Mouse (Mus musculus) left cerebral cortex, postnatal 36 days (tissue): ENCODE results near the gene Sec24c. TPM values are rescaled to one million over a fixed set of nuclear protein-coding genes. Genes with fewer than 3 reads are reported as not detected.

Experiments used
- DNase-seq, 2 experiments: peaks; one replicate each; pipeline ENCODE4 v3.0.0; 2021 to 2022; ENCODE audit warnings: low spot score in 2 of 2, mixed read lengths in 1 of 2
- intact Hi-C: fragments of 180-260 bp; cut with DNase I; formaldehyde crosslinking; loops from one replicate; pipeline ENCODE4 v1.15.1; 2025
- microRNA-seq: library from miRNA; unstranded; fragments of <30 nt; microRNA quantifications from one replicate; pipeline ENCODE4 v1.2.0, GENCODE M21; 2022
- total RNA-seq, 2 experiments: library from RNA; stranded (reverse); gene quantifications; 2 replicates each; pipeline ENCODE4 v1.2.3; 2021

Sec24c gene
- total RNA-seq, 2 experiments from 2014 or later, result 94.0 to 126 TPM

GRCm38 (mm10) chr14:20725660-20726339 is 51.7 kb downstream of the Sec24c start:
- DNase-seq, result no peak
- intact Hi-C loops, result no loop called here

- no peak for DNase-seq
- intact Hi-C loops, result loop anchor here (5.0 kb wide), 1 partner anchor 62 kb away; the partner anchor contains the start of gene Camk2g
Measured at GRCm38 (mm10) chr14:20729871-20730270, 55.8 kb downstream of the Sec24c start.

- intact Hi-C loops, result loop anchor here (5.0 kb wide), 1 partner anchor 61 kb away; the partner anchor contains the start of gene Camk2g
Measured at GRCm38 (mm10) chr14:20730853-20731602, 56.9 kb downstream of the Sec24c start.

DNA sequence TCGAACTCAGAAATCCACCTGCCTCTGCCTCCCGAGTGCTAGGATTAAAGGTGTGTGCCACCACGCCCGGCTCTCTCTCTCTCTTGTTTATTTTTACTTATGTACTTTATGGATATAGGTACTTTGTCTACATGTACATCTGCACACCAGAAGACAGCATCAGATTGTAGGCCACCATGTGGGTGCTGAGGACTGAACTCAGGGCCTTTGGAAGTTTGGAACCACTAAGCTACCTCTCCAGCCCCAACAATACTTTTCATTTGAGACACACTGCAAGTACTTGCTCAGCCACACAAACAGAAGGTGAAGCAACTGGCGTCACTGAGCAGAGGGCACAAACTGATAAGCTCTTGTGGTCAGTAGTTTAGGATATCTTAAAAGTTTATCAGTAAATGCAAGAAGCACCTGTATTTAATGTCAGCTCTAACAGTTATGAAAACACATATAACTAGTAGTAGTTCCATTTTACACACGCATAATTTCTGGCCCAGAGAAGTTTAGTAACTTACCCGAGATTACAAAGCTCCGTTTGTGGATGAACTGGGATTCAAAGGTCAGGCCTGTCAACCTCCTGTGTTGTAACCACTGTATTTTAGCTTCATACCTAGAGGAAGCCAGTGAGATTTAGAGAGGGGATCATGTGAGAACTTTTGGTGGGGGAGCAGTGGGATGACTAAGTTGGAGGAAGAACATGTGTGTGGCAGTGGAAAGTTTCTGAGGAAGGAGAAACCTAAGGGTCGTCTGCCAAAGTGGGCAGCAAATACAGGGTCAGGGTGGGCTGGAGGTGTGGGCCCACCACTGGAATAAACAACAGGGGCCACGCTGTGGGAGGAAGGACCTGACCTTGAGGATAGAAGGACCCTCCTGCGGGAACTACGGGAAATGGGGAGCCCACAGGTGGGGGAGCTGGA is 59.2 kb downstream of the Sec24c start:
- intact Hi-C loops, result loop anchor here (5.0 kb wide), 1 partner anchor 59 kb away; the partner anchor contains the start of gene Camk2g
- DNase-seq, result no peak

More at GRCm38 (mm10) chr14:20730853-20731602, 56.9 kb downstream of the Sec24c start:
- DNase-seq, result no peak

DNA sequence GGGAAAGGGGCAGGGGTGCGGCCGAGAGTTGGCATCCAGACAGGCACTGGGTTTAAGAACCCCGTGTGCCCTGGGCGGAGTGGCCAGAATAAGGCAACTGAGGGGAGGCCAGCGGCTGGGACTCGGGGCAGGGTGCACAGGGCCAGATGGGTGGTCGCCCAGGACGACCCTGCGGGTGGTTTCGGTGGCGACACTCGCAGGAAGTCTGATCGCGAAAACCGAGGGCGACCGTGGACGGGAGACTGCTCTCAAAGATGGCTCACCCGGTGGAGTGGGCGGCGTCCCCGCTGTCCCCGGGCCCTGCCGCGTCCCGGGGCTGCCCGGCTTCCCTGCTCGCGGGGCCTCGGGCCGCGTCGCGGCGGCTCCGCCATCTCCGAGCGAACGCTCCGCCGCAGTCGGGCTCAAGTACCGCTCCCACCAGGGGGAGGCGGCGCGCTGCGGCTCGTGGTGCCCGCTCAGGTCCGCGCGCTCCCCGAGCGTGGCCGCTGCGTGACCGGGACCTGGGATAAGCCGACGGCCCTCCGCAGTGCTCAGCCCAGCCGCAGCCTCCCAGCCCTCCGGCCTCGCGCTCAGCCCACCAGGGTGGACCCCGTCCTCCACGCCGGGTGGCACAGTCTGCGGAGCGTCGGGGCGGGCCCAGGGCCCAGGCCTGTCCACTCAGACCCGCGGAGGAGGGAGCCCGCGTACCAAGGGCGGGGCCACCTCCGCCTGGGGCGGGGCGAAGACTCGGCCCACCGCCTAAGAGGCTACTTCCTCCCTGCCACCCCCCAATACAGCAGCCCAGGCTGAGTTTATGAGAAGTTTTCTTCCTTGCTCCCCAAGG is 60.1 kb downstream of the Sec24c start, which contains the start of gene Ndst2:
Gene Ndst2 (minus strand): TSS at position 611 of the 823 bp plus-strand sequence.
- intact Hi-C loops, result loop anchor here (5.0 kb wide), 1 partner anchor 58 kb away; the partner anchor contains the start of gene Camk2g
- peak; percentile 84 to 88 for DNase-seq

- intact Hi-C loops, result no loop called here
- DNase-seq, result no peak
Measured at GRCm38 (mm10) chr14:20735052-20735451, 60.9 kb downstream of the Sec24c start.

DNA sequence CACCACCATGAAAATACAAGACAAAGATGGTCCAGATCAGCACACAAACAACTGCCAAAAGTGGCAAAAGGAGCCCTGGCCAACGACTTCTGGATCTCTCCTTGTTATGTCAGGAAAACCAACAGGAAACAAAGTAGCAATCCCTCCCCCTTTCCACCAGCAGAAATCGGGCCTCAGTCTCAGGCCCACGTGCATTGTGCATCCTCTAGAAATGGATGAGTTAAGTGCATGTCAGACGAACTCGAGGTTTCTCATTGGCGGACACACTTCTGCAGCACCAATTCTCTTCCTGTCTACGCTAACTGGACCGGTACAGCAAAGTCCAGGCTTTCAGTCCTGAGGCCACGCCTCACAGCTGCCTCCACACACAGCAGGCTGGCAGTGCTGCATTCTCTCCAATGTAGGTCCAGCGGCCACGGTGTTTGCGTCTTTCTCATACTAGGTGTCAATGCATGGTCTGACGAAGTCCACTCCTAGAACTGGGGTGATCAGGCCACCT is 61.8 kb downstream of the Sec24c start:
- no peak for DNase-seq
- intact Hi-C loops, result no loop called here

- DNase-seq, result peak; percentile 32 to 53
- intact Hi-C loops, result no loop called here
Measured at GRCm38 (mm10) chr14:20737306-20737705, 63.2 kb downstream of the Sec24c start.

- intact Hi-C loops, result no loop called here
- no peak for DNase-seq
Measured at GRCm38 (mm10) chr14:20738511-20738910, 64.4 kb downstream of the Sec24c start.

DNA sequence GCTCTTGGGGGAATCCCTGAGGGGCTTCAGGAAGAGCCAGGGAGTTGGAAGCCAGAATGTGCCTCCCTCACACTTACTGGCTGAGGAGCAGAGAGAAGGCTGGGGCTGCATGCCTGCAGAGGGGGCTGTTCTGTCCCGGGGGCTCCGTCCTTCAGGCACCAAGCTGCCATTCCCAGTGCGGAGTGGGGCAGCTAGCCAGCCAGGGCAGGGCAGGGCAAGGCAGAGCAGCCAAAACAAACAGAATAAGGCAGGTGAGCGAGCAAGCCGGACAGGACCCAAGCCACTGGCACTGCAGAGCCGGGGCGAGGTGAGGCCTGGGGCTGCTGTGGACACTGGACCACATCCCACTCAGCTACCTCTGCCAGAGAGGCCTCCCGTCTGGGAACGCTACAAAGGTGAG is 67.2 kb downstream of the Sec24c start:
- intact Hi-C loops, result no loop called here
- DNase-seq, result no peak

GRCm38 (mm10) chr14:20743614-20744013 is 69.5 kb downstream of the Sec24c start:
- DNase-seq, result no peak
- intact Hi-C loops, result no loop called here

Small RNA genes lying within 50 kb of the gene (microRNA-seq; reads per million reads assigned to microRNA genes)
- 0.76 reads per million for gene Mir6946

Other genes with a start within 250 kb of the Sec24c start
- 1 to 10 TPM in 1 of 2 experiments, under 1 TPM in 1; 0.57 to 2.6 TPM for gene Cfap70, start 222.1 kb upstream of the Sec24c start, total RNA-seq
- 10 to 100 TPM; 61.6 to 69.9 TPM for gene Anxa7, start 194.2 kb upstream of the Sec24c start, total RNA-seq
- 1 to 10 TPM in 1 of 2 experiments, under 1 TPM in 1; 0.44 to 1.1 TPM for gene Mss51, start 177.4 kb upstream of the Sec24c start, total RNA-seq
- 100 to 1,000 TPM; 270 to 289 TPM for gene Ppp3cb, start 127.7 kb upstream of the Sec24c start, total RNA-seq
- gene Usp54, start 33.2 kb upstream of the Sec24c start, total RNA-seq, result 10 to 100 TPM; 48.3 to 53.7 TPM
- gene Myoz1, start 17.8 kb upstream of the Sec24c start, total RNA-seq, result not detected
- gene Synpo2l, start 6.0 kb upstream of the Sec24c start, total RNA-seq, result under 1 TPM; 0.27 to 0.34 TPM
- 10 to 100 TPM; 16.7 to 18.7 TPM for gene Fut11, start 20.7 kb downstream of the Sec24c start, total RNA-seq
- gene Chchd1, start 28.7 kb downstream of the Sec24c start, total RNA-seq, result 10 to 100 TPM; 45.5 to 50.4 TPM
- gene Zswim8, start 33.2 kb downstream of the Sec24c start, total RNA-seq, result 100 to 1,000 TPM; 131 to 196 TPM
- 10 to 100 TPM; 17.4 to 20.5 TPM for gene Ndst2, start 60.3 kb downstream of the Sec24c start, total RNA-seq
- gene Camk2g, start 119.8 kb downstream of the Sec24c start, total RNA-seq, result 100 to 1,000 TPM; 322 to 378 TPM
- 1 to 10 TPM; 6.0 to 8.3 TPM for gene Plau, start 162.4 kb downstream of the Sec24c start, total RNA-seq